In genomic region chrX:162643091-162643788, GRCm38 (mm10) we compare ENCODE assay signal across 8 mouse cellular contexts. TPM values are rescaled to one million over a fixed set of nuclear protein-coding genes. Genes with fewer than 3 reads are reported as not detected.
A peak's percentile ranks its signal among the peaks of the same experiment; 100 is the strongest.
DNase-seq lines count a peak whose midpoint lies in the region; ATAC-seq and TF ChIP-seq lines count a peak whose summit lies in the region.

Gene Reps2 (minus strand): TSS chrX:162643649.

- H3K9me3 ChIP-seq in E14TG2a.4 (ENCODE audit: low read length), result no peaks in the 10 kb centered on the region
- no peaks in the 10 kb centered on the region for H3K9me3 ChIP-seq in forebrain, embryonic 11.5 days (ENCODE audit: control insufficient read depth, low read length)
- no peaks in the 10 kb centered on the region for H3K9me3 ChIP-seq in heart, embryonic 15.5 days (replicated peaks)
- H3K9me3 ChIP-seq in liver, embryonic 13.5 days (replicated peaks), result no peaks in the 10 kb centered on the region
- H3K9me3 ChIP-seq in stomach, embryonic 16.5 days (replicated peaks; ENCODE audit: control insufficient read depth, low read length), result no peaks in the 10 kb centered on the region

- no peaks in the 10 kb centered on the region for H3K4me1 ChIP-seq in E14TG2a.4 (replicated peaks; ENCODE audit: low read depth, low read length)
- H3K4me1 ChIP-seq in forebrain, embryonic 11.5 days (replicated peaks; ENCODE audit: control insufficient read depth, insufficient read depth, low read length), result no peaks in the 10 kb centered on the region
- H3K4me1 ChIP-seq in heart, embryonic 15.5 days (replicated peaks), result no peaks in the 10 kb centered on the region
- peaks cover 10% of the 10 kb centered on the region for H3K4me1 ChIP-seq in liver, embryonic 13.5 days (replicated peaks)
- no peaks in the 10 kb centered on the region for H3K4me1 ChIP-seq in stomach, embryonic 16.5 days (ENCODE audit: control insufficient read depth, insufficient read depth, low read length)

- TF ChIP-seq CTCF in E14TG2a.4 (conservative IDR thresholded peaks at IDR 0.05; ENCODE audit: low read length), result no peak

- peak; percentile 96 for ATAC-seq in forebrain, embryonic 11.5 days (replicated peaks; ENCODE audit: low FRiP score)
- peak; percentile 87 for ATAC-seq in heart, embryonic 15.5 days (replicated peaks; ENCODE audit: insufficient number of reproducible peaks, insufficient read depth, low FRiP score, low read depth)
- ATAC-seq in liver, embryonic 13.5 days (ENCODE audit: low read depth), result peak; percentile 92
- ATAC-seq in stomach, embryonic 16.5 days (ENCODE audit: insufficient read depth, low FRiP score), result peak; percentile 96

- peak; percentile 70 for DNase-seq in c-Kit-positive CD71-positive TER-119-negative erythroid progenitor cells, embryonic 14.5 days (ENCODE audit: low read depth)
- DNase-seq in forebrain, embryonic 11.5 days (ENCODE audit: low spot score), result peak; percentile 86
- peak; percentile 90 to 93 for DNase-seq in kidney, postnatal 25 days
- DNase-seq in liver, embryonic 13.5 days, result peak; percentile 70
- peak; percentile 61 for DNase-seq in neural tube, embryonic 10.5 days (ENCODE audit: extremely low spot score, low spot score)

- peak within 1 kb of the TSS; percentile 77 for H3K4me2 ChIP-seq in forebrain, embryonic 11.5 days (ENCODE audit: low read depth, low read length, severe bottlenecking)
- H3K4me2 ChIP-seq in heart, embryonic 15.5 days, result peak within 1 kb of the TSS; percentile 91
- H3K4me2 ChIP-seq in liver, embryonic 13.5 days, result peak within 1 kb of the TSS; percentile 93
- H3K4me2 ChIP-seq in stomach, embryonic 16.5 days (ENCODE audit: low read depth, low read length), result peak within 1 kb of the TSS; percentile 74

- WGBS in forebrain, embryonic 11.5 days, result 24% methylated on average over 40 of the region's 61 CpGs
- WGBS in heart, embryonic 15.5 days, result 14% methylated on average over 44 of the region's 61 CpGs
- 14% methylated on average over 53 of the region's 61 CpGs for WGBS in liver, embryonic 13.5 days (ENCODE audit: insufficient replicate concordance)
- 23% methylated on average over 39 of the region's 61 CpGs for WGBS in stomach, embryonic 16.5 days

- peaks cover 2% of the 10 kb centered on the region; the same call in 1 of the 2 replicates for H3K27me3 ChIP-seq in E14TG2a.4 (ENCODE audit: insufficient read depth, low read length)
- H3K27me3 ChIP-seq in forebrain, embryonic 11.5 days (ENCODE audit: control insufficient read depth, insufficient read depth, low read length), result peaks cover 4% of the 10 kb centered on the region
- no peaks in the 10 kb centered on the region for H3K27me3 ChIP-seq in heart, embryonic 15.5 days
- H3K27me3 ChIP-seq in liver, embryonic 13.5 days, result no peaks in the 10 kb centered on the region
- H3K27me3 ChIP-seq in stomach, embryonic 16.5 days (ENCODE audit: control insufficient read depth, insufficient read depth, low read length), result 0 out of 2 replicates have a peak, but pooled peaks cover 3% of the 10 kb centered on the region

- no peaks in the 10 kb centered on the region for H3K36me3 ChIP-seq in E14TG2a.4 (ENCODE audit: insufficient read depth, low read length)
- no peaks in the 10 kb centered on the region for H3K36me3 ChIP-seq in forebrain, embryonic 11.5 days (ENCODE audit: control insufficient read depth, insufficient read depth, low read length)
- H3K36me3 ChIP-seq in heart, embryonic 15.5 days, result no peaks in the 10 kb centered on the region
- no peaks in the 10 kb centered on the region for H3K36me3 ChIP-seq in liver, embryonic 13.5 days
- H3K36me3 ChIP-seq in stomach, embryonic 16.5 days (ENCODE audit: control insufficient read depth, insufficient read depth, low read length), result no peaks in the 10 kb centered on the region

- peak within 1 kb of the TSS; percentile 50; the same call in 1 of the 2 replicates for H3K9ac ChIP-seq in forebrain, embryonic 11.5 days (ENCODE audit: low read length)
- H3K9ac ChIP-seq in heart, embryonic 15.5 days, result peak within 1 kb of the TSS; percentile 52
- peak within 1 kb of the TSS; percentile 78 for H3K9ac ChIP-seq in liver, embryonic 13.5 days
- peak within 1 kb of the TSS; percentile 69 for H3K9ac ChIP-seq in stomach, embryonic 16.5 days (ENCODE audit: low read length)

- H3K27ac ChIP-seq in forebrain, embryonic 11.5 days (ENCODE audit: low read depth, low read length), result no peak within 1 kb of the TSS
- no peak within 1 kb of the TSS for H3K27ac ChIP-seq in heart, embryonic 15.5 days
- peak within 1 kb of the TSS; percentile 70 for H3K27ac ChIP-seq in liver, embryonic 13.5 days
- H3K27ac ChIP-seq in stomach, embryonic 16.5 days (ENCODE audit: low read length), result no peak within 1 kb of the TSS

- peak within 1 kb of the TSS; percentile 82 for H3K4me3 ChIP-seq in E14TG2a.4 (replicated peaks; ENCODE audit: low read length)
- H3K4me3 ChIP-seq in forebrain, embryonic 11.5 days (ENCODE audit: low read depth, low read length), result peak within 1 kb of the TSS; percentile 48
- H3K4me3 ChIP-seq in heart, embryonic 15.5 days, result peak within 1 kb of the TSS; percentile 63
- peak within 1 kb of the TSS; percentile 75 for H3K4me3 ChIP-seq in liver, embryonic 13.5 days (replicated peaks)
- peak within 1 kb of the TSS; percentile 56 for H3K4me3 ChIP-seq in stomach, embryonic 16.5 days (replicated peaks; ENCODE audit: low read length)

RNA-seq across cellular contexts. Expression of gene Reps2, which starts in this region (rescaled TPM):
- 1.1 and 1.2 TPM in 2 replicates for polyA plus RNA-seq in forebrain, embryonic 11.5 days (2014; fragmentation: Nextera tagmentation; extraction: Ambion mirVana)
- 0.40 and 0.43 TPM in 2 replicates for polyA plus RNA-seq in heart, embryonic 15.5 days (2015; fragmentation: Nextera tagmentation; extraction: Ambion mirVana)
- polyA plus RNA-seq in liver, embryonic 13.5 days (2015; fragmentation: Nextera tagmentation; extraction: Ambion mirVana), result 0.50 and 0.71 TPM in 2 replicates
- 1.2 and 1.5 TPM in 2 replicates for polyA plus RNA-seq in stomach, embryonic 16.5 days (2015; fragmentation: Nextera tagmentation; extraction: Ambion mirVana)

Comparison
In these comparisons a context has a peak if more than half of its experiments do, and no peak if none do; other contexts are left out.
1. Peak in ATAC-seq, H3K4me3 ChIP-seq, H3K9ac ChIP-seq and H3K4me2 ChIP-seq in heart, embryonic 15.5 days; RNA of the gene not detected or under 1 TPM.
2. Peak in DNase-seq, ATAC-seq, H3K4me3 ChIP-seq, H3K27ac ChIP-seq, H3K9ac ChIP-seq and H3K4me2 ChIP-seq in liver, embryonic 13.5 days; RNA of the gene not detected or under 1 TPM.